Mouse (Mus musculus) olfactory bulb, adult 2 months (tissue): ENCODE measurements around the gene Tacc3. TPM values are rescaled to one million over a fixed set of nuclear protein-coding genes. Genes with fewer than 3 reads are reported as not detected.

Experiments
- H3K27ac ChIP-seq: fragments of 200-500 bp; 2 replicates; pipeline ENCODE4 v1.5.1; 2012; ENCODE audit warnings: low read depth, low read length; ENCODE audit not compliant: insufficient read depth
- H3K4me1 ChIP-seq: fragments of 200-500 bp; 2 replicates; pipeline ENCODE4 v1.6.1; 2012; ENCODE audit warnings: low read length; ENCODE audit not compliant: control insufficient read depth, insufficient read depth
- H3K4me3 ChIP-seq: fragments of 200-500 bp; 2 replicates; pipeline ENCODE4 v1.5.1; 2012; ENCODE audit warnings: mild to moderate bottlenecking, low read depth, low read length, moderate library complexity; ENCODE audit not compliant: insufficient read depth
- CTCF ChIP-seq: fragments of 200-500 bp; IDR thresholded peaks from 2 replicates; pipeline ENCODE4 v1.5.1; 2012; ENCODE audit warnings: low read depth, mild to moderate bottlenecking, low read length, moderate library complexity; ENCODE audit not compliant: insufficient read depth
- POLR2A ChIP-seq: fragments of 200-500 bp; IDR thresholded peaks from 2 replicates; pipeline ENCODE4 v1.6.1; 2012; ENCODE audit warnings: mild to moderate bottlenecking, low read depth, low read length, moderate library complexity; ENCODE audit not compliant: insufficient read depth
- WGBS: fragments of 180-500 bp; shearing (Covaris S2); methylation state at CpG from one replicate; pipeline ENCODE4 v1.1.7; 2018; 5-methylcytosine and 5-hydroxymethylcytosine counted together
- polyA plus RNA-seq: library from polyadenylated mRNA; stranded (reverse); fragments of >200 nt; gene quantifications from 2 replicates; pipeline ENCODE4 v1.2.4, GENCODE M21; 2012; ENCODE audit warnings: low replicate concordance; ENCODE audit not compliant: missing spikeins, insufficient read depth, insufficient read length

The Tacc3 gene
- polyA plus RNA-seq, 1 experiment, result not detected

- TF ChIP-seq POLR2A (peak; percentile 92; the same call in 1 of the 2 replicates), CTCF (no peak)
- H3K4me1 ChIP-seq, result peaks cover 13% of the 10 kb centered on the region; the same call in 1 of the 2 replicates
- WGBS, result under 1% methylated on average over 82 of the region's 82 CpGs
- H3K4me3 ChIP-seq, result peak within 1 kb of the TSS; percentile 80
- peak within 1 kb of the TSS; percentile 95 for H3K27ac ChIP-seq
These were observed 5.8 kb upstream of the Tacc3 start, which contains the start of gene Slbp for GRCm38 (mm10) chr5:33651921-33652782. Gene Slbp, minus strand, starts transcription at chr5:33652574.

GRCm38 (mm10) chr5:33652783-33653173 lies 5.2 kb upstream of the Tacc3 start:
- H3K27ac ChIP-seq, result 0 out of 2 replicates have a peak overlapping the region, but pooled peaks have one; percentile 23
- H3K4me1 ChIP-seq, result peaks cover 14% of the 10 kb centered on the region; the same call in 1 of the 2 replicates
- 4% methylated on average over 9 of the region's 9 CpGs for WGBS
- no peak for TF ChIP-seq CTCF
- TF ChIP-seq POLR2A, result no peak; the same call in 1 of the 2 replicates
- peak overlapping the region; percentile 31 for H3K4me3 ChIP-seq

DNA sequence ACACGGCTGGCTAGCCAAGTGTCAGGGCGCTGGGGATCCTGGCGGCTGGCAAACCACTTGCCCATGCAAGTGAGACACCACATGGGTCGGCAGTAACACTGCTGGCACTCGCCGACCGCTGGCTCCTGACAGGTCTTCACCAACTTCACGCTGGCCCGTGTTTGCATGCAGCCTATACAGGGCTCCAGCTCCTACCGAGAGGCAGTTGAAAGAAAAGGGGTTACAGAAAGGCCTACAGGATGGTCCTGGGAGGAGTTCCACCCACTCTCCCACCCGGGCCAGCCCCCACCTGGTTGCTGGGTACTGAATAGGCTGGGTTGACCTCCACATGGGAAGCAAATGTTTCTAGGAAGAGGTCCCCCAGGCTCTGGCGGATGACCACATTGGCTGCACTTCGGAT lies 3.5 kb upstream of the Tacc3 start:
- no peak overlapping the region for H3K27ac ChIP-seq
- TF ChIP-seq POLR2A, result no peak
- TF ChIP-seq CTCF, result no peak
- H3K4me3 ChIP-seq, result no peak overlapping the region
- WGBS, result 90% methylated on average over 13 of the region's 13 CpGs
- peaks cover 18% of the 10 kb centered on the region for H3K4me1 ChIP-seq

DNA sequence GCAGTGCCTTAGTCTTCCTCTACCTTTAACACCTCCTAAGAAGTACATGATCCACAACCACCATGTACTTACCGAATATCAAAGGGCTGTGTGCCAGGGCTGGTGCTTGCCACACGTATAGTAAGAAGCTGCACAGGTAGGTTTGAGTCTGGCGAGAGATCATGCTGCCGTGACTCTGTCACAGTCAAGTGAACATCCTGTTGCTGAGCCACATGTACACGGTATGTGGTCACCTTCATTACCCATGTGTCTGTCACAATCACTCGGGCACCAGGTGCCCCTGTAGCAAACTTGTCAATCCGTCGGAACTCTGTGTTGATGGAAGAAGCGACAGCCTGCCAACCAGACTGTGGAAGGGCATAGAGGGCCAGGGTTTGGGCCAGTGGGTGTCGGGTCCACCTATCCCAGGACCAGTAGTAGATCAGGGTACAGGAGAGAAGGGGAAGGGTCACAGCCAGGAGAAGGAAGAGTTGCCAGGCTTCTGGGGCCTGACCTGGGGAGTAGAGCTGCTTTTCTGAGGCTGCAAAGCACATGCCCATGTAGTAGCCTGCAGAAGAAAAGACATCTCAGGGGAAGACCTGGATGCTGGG lies 2.6 kb upstream of the Tacc3 start:
- no peak overlapping the region for H3K4me3 ChIP-seq
- no peak for TF ChIP-seq CTCF
- TF ChIP-seq POLR2A, result no peak
- H3K4me1 ChIP-seq, result peaks cover 18% of the 10 kb centered on the region
- H3K27ac ChIP-seq, result no peak overlapping the region
- 92% methylated on average over 10 of the region's 10 CpGs for WGBS

GRCm38 (mm10) chr5:33656739-33657138 lies 1.2 kb upstream of the Tacc3 start:
- TF ChIP-seq CTCF (no peak), POLR2A (no peak)
- Histone ChIP-seq H3K4me1 (peaks cover 18% of the 10 kb centered on the region), H3K4me3 (peak overlapping the region; percentile 61), H3K27ac (no peak overlapping the region)
- WGBS, result 33% methylated on average over 1 of the region's 1 CpGs

DNA sequence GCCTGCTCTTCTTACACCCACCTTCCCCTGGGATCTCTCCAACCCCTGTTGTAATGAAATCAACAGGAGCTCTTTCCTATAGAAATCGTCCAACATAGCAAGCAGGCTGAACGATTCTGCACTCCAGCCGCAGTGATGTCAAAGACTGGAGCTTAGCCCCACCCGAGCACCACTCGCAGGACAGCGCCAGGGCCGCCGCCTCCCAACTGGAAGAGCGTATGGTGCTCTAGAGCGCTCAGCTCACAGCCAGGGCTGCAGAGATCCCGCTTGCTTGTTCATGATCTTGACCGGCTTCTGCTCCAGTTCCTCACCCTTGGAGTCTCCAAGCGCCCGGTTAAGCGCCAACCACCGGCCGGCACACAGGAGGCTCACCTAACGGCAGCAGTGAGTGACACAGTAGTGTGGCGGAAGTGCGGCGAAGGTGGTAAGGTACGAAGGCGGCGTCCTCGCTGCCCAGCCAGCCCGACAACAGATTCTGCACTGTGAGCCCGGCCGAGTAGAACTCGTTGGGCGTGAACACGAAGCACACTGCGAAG lies 609 bp upstream of the Tacc3 start:
- Histone ChIP-seq H3K27ac (peak overlapping the region; percentile 24), H3K4me1 (peaks cover 18% of the 10 kb centered on the region), H3K4me3 (peak overlapping the region; percentile 61)
- TF ChIP-seq POLR2A, result peak; percentile 10; the same call in 1 of the 2 replicates
- no peak for TF ChIP-seq CTCF
- under 1% methylated on average over 32 of the region's 32 CpGs for WGBS

- TF ChIP-seq POLR2A (no peak), CTCF (no peak)
These were observed 729 bp downstream of the Tacc3 start for GRCm38 (mm10) chr5:33658664-33659050.

GRCm38 (mm10) chr5:33668223-33668622 lies 10.3 kb downstream of the Tacc3 start:
- TF ChIP-seq POLR2A (no peak), CTCF (no peak)
- H3K27ac ChIP-seq, result no peak overlapping the region
- H3K4me3 ChIP-seq, result no peak overlapping the region
- H3K4me1 ChIP-seq, result no peaks in the 10 kb centered on the region

More at GRCm38 (mm10) chr5:33658664-33659050, 729 bp downstream of the Tacc3 start:
- H3K4me3 ChIP-seq, result peak overlapping the region; percentile 50
- H3K4me1 ChIP-seq, result peaks cover 16% of the 10 kb centered on the region
- under 1% methylated on average over 26 of the region's 26 CpGs for WGBS
- H3K27ac ChIP-seq, result no peak overlapping the region

GRCm38 (mm10) chr5:33671659-33672058 lies 13.7 kb downstream of the Tacc3 start:
- 87% methylated on average over 5 of the region's 5 CpGs for WGBS
- Histone ChIP-seq H3K27ac (no peak overlapping the region), H3K4me1 (no peaks in the 10 kb centered on the region), H3K4me3 (no peak overlapping the region)
- TF ChIP-seq CTCF (no peak), POLR2A (no peak)
